Mouse (Mus musculus): ENCODE measurements around the gene Thap4. TPM values are rescaled to one million over a fixed set of nuclear protein-coding genes. Genes with fewer than 3 reads are reported as not detected.

Thap4 gene
- total and polyA plus RNA-seq, 3 experiments: 35.8 to 52.4 (median 50.2) TPM

GRCm38 (mm10) chr1:93725665-93726064 lies 29.0 kb downstream of the Thap4 start:
- no peak overlapping the region for H3K27ac ChIP-seq (ENCODE audit: insufficient read depth, low read depth)
- no peak overlapping the region for H3K9ac ChIP-seq (ENCODE audit: insufficient read depth, low read depth)
- no peaks in the 10 kb centered on the region for H3K9me3 ChIP-seq (replicated peaks; ENCODE audit: low read length)
- dilution Hi-C loops (cut with MboI; ENCODE audit: extremely low pct_ligation_motif_present, extremely low pct_unique_long_range_greater_than_20kb, low sequenced_read_pairs): no loop called here
- no peak overlapping the region for H3K4me3 ChIP-seq (replicated peaks in 1 of 3; ENCODE audit: low read depth in 2 of 3, low read length in 2 of 3, poor library complexity in 1 of 3)
- no peak for DNase-seq (ENCODE audit: extremely low read depth)
- TF ChIP-seq MAZ (IDR thresholded peaks at IDR 0.05; ENCODE audit: low read depth, low read length): no peak
- TF ChIP-seq HCFC1 (IDR thresholded peaks at IDR 0.05; ENCODE audit: low read depth, low read length): no peak
- TF ChIP-seq UBTF (IDR thresholded peaks at IDR 0.05; ENCODE audit: low read depth, low read length): no peak
- no peak for TF ChIP-seq ETS1 (conservative IDR thresholded peaks at IDR 0.05; ENCODE audit: low read depth, low read length)
- no peak for TF ChIP-seq ZNF384 (IDR thresholded peaks at IDR 0.05; ENCODE audit: low read depth, low read length)
- no peak for TF ChIP-seq TCF12 (IDR thresholded peaks at IDR 0.05; ENCODE audit: low read depth, low read length)
- TF ChIP-seq NRF1 (IDR thresholded peaks at IDR 0.05; ENCODE audit: low read depth, low read length): no peak
- H3K4me1 ChIP-seq (ENCODE audit: control insufficient read depth in 1 of 2, insufficient read depth in 2 of 2): peaks cover 0 to 8% of the 10 kb centered on the region in 2 experiments; a peak in 2 of 4 replicates
- no peaks in the 10 kb centered on the region for H3K79me2 ChIP-seq (replicated peaks; ENCODE audit: control insufficient read depth, extremely low read depth, insufficient read depth, poor library complexity, severe bottlenecking)
- H3K4me2 ChIP-seq (ENCODE audit: insufficient read depth, low read depth, poor library complexity, severe bottlenecking): no peak overlapping the region
- H3K36me3 ChIP-seq (replicated peaks in 1 of 2; ENCODE audit: control insufficient read depth in 1 of 2, insufficient read depth in 1 of 2, low read length in 1 of 2): peaks cover 24 to 82% of the 10 kb centered on the region in 2 experiments
- no peaks in the 10 kb centered on the region for H3K27me3 ChIP-seq (replicated peaks)
- in situ Hi-C loops (cut with MboI; ENCODE audit: low pct_ligation_motif_present, low pct_unique_long_range_greater_than_20kb, low sequenced_read_pairs): no loop called here

GRCm38 (mm10) chr1:93724623-93725022 lies 30.0 kb downstream of the Thap4 start:
- in situ Hi-C loops (cut with MboI; ENCODE audit: low pct_ligation_motif_present, low pct_unique_long_range_greater_than_20kb, low sequenced_read_pairs): loop anchor here (25.0 kb wide), 1 partner anchor 537 kb away; no protein-coding TSS in a partner anchor
- TF ChIP-seq JUN (IDR thresholded peaks at IDR 0.05; ENCODE audit: insufficient read depth, low read depth, low read length): no peak
- no peak for TF ChIP-seq ETS1 (conservative IDR thresholded peaks at IDR 0.05; ENCODE audit: low read depth, low read length)
- no peak for TF ChIP-seq MYC (IDR thresholded peaks at IDR 0.05; ENCODE audit: low read depth, low read length)
- no peak for TF ChIP-seq ZNF384 (IDR thresholded peaks at IDR 0.05; ENCODE audit: low read depth, low read length)
- Histone ChIP-seq H3K4me2 (ENCODE audit: insufficient read depth, low read depth, poor library complexity, severe bottlenecking) (no peak overlapping the region), H3K9ac (ENCODE audit: insufficient read depth, low read depth) (no peak overlapping the region), H3K4me1 (ENCODE audit: control insufficient read depth in 1 of 2, insufficient read depth in 2 of 2) (peaks cover 0 to 8% of the 10 kb centered on the region in 2 experiments; a peak in 2 of 4 replicates), H3K4me3 (replicated peaks in 1 of 3; ENCODE audit: low read depth in 2 of 3, low read length in 2 of 3, poor library complexity in 1 of 3) (no peak overlapping the region), H3K27me3 (replicated peaks) (no peaks in the 10 kb centered on the region), H3K36me3 (replicated peaks in 1 of 2; ENCODE audit: control insufficient read depth in 1 of 2, insufficient read depth in 1 of 2, low read length in 1 of 2) (peaks cover 32 to 85% of the 10 kb centered on the region in 2 experiments), H3K79me2 (replicated peaks; ENCODE audit: control insufficient read depth, extremely low read depth, insufficient read depth, poor library complexity, severe bottlenecking) (no peaks in the 10 kb centered on the region), H3K9me3 (replicated peaks; ENCODE audit: low read length) (no peaks in the 10 kb centered on the region), H3K27ac (ENCODE audit: insufficient read depth, low read depth) (no peak overlapping the region)
- dilution Hi-C loops (cut with MboI; ENCODE audit: extremely low pct_ligation_motif_present, extremely low pct_unique_long_range_greater_than_20kb, low sequenced_read_pairs): no loop called here
- DNase-seq (ENCODE audit: extremely low read depth): no peak

GRCm38 (mm10) chr1:93721557-93721956 lies 33.1 kb downstream of the Thap4 start:
- no peaks in the 10 kb centered on the region for H3K9me3 ChIP-seq (replicated peaks; ENCODE audit: low read length)
- H3K9ac ChIP-seq (ENCODE audit: insufficient read depth, low read depth): no peak overlapping the region
- H3K36me3 ChIP-seq (replicated peaks in 1 of 2; ENCODE audit: control insufficient read depth in 1 of 2, insufficient read depth in 1 of 2, low read length in 1 of 2): peaks cover 47 to 85% of the 10 kb centered on the region in 2 experiments
- no peaks in the 10 kb centered on the region for H3K79me2 ChIP-seq (replicated peaks; ENCODE audit: control insufficient read depth, extremely low read depth, insufficient read depth, poor library complexity, severe bottlenecking)
- DNase-seq (ENCODE audit: extremely low read depth): no peak
- TF ChIP-seq E2F4 (IDR thresholded peaks at IDR 0.05; ENCODE audit: insufficient replicate concordance, low read depth, low read length) (no peak), UBTF (IDR thresholded peaks at IDR 0.05; ENCODE audit: low read depth, low read length) (no peak), CTCF (conservative IDR thresholded peaks at IDR 0.05 in 1 of 2, IDR thresholded peaks at IDR 0.05 in 1 of 2; ENCODE audit: low read depth in 2 of 2, low read length in 2 of 2) (no peak), ZKSCAN1 (IDR thresholded peaks at IDR 0.05; ENCODE audit: borderline replicate concordance, low read depth, low read length) (no peak), POLR2AphosphoS2 (IDR thresholded peaks at IDR 0.05; ENCODE audit: low read depth, low read length) (no peak), KAT2A (IDR thresholded peaks at IDR 0.05; ENCODE audit: insufficient replicate concordance, low read length) (no peak)
- no peak overlapping the region for H3K4me2 ChIP-seq (ENCODE audit: insufficient read depth, low read depth, poor library complexity, severe bottlenecking)
- peaks cover 0 to 4% of the 10 kb centered on the region in 2 experiments; a peak in 1 of 4 replicates for H3K4me1 ChIP-seq (ENCODE audit: control insufficient read depth in 1 of 2, insufficient read depth in 2 of 2)
- no peak overlapping the region for H3K27ac ChIP-seq (ENCODE audit: insufficient read depth, low read depth)
- no peak overlapping the region for H3K4me3 ChIP-seq (replicated peaks in 1 of 3; ENCODE audit: low read depth in 2 of 3, low read length in 2 of 3, poor library complexity in 1 of 3)
- dilution Hi-C loops (cut with MboI; ENCODE audit: extremely low pct_ligation_motif_present, extremely low pct_unique_long_range_greater_than_20kb, low sequenced_read_pairs) (no loop called here), in situ Hi-C loops (cut with MboI; ENCODE audit: low pct_ligation_motif_present, low pct_unique_long_range_greater_than_20kb, low sequenced_read_pairs) (loop anchor here (25.0 kb wide), 1 partner anchor 534 kb away; no protein-coding TSS in a partner anchor)
- no peaks in the 10 kb centered on the region for H3K27me3 ChIP-seq (replicated peaks)
